Mouse (Mus musculus) C2C12 (cell line): ENCODE measurements at regions not wholly inside any gene's neighbourhood (a gene's known extent, or its start where the extent isn't known, plus 50 kb on each side); places are given as distances from the start of the nearest gene placed in this dataset.

Source experiments
- CEBPB ChIP-seq: IDR thresholded peaks from one replicate; pipeline ENCODE4 v1.6.1; 2011; ENCODE audit warnings: low read depth, mild to moderate bottlenecking, control low read depth, moderate library complexity
- CTCF ChIP-seq: IDR thresholded peaks from one replicate; pipeline ENCODE4 v1.5.1; 2011; ENCODE audit not compliant: control insufficient read depth, insufficient read depth, insufficient read length
- FOSL1 ChIP-seq: IDR thresholded peaks from one replicate; pipeline ENCODE4 v1.8.0; 2011; ENCODE audit warnings: mild to moderate bottlenecking, low read length; ENCODE audit not compliant: poor library complexity, insufficient read depth, severe bottlenecking
- MAX ChIP-seq: IDR thresholded peaks from one replicate; pipeline ENCODE4 v1.6.1; 2011; ENCODE audit warnings: mild to moderate bottlenecking, control low read depth
- MYOD1 ChIP-seq: IDR thresholded peaks from one replicate; pipeline ENCODE4 v1.6.1; 2011; ENCODE audit warnings: low read depth; ENCODE audit not compliant: control insufficient read depth, insufficient read length
- MYOG ChIP-seq: IDR thresholded peaks from one replicate; pipeline ENCODE4 v1.6.1; 2011; ENCODE audit not compliant: control insufficient read depth, insufficient read length; ENCODE audit errors: extremely low read depth
- USF1 ChIP-seq: IDR thresholded peaks from one replicate; pipeline ENCODE4 v1.6.1; 2011; ENCODE audit warnings: low read depth, mild to moderate bottlenecking, control low read depth, moderate library complexity

DNA sequence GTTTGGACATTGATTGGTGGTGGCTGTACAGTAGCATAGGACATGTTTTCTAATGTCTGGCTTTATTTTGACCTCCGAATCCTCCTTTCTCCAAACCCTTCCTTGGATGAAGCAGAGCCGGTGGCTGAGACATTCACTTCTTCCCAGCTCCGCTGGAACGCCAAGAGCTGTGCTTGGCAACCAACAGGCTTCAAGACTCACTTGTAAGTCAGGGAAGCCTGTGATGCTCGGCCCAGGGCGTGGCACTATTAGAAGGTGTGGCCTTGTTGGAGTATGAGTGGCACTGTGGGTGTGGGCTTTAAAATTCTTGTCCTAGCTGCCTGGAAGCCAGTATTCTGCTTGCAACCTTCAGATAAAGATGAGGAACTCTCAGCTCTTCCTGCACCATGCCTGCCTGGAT is 132.0 kb upstream of the Clint1 start:
- no peak for TF ChIP-seq CEBPB
- TF ChIP-seq FOSL1 = no peak
- no peak for TF ChIP-seq CTCF
- TF ChIP-seq MAX = no peak
- no peak for TF ChIP-seq USF1
- TF ChIP-seq MYOG = no peak
- no peak for TF ChIP-seq MYOD1
